Mouse (Mus musculus): Measurements from ENCODE around the gene Bckdhb. TPM values are rescaled to one million over a fixed set of nuclear protein-coding genes. Genes with fewer than 3 reads are reported as not detected.
A peak's percentile ranks its signal among the peaks of the same experiment; 100 is the strongest.
"Not testable (repeated sequence)": the region's sequence is repeated elsewhere in the genome, so short reads cannot be mapped to it uniquely, and the experiment has no call there.

Bckdhb gene
- polyA plus RNA-seq, 1 experiment from 2014 or later, result 38.8 TPM

DNA sequence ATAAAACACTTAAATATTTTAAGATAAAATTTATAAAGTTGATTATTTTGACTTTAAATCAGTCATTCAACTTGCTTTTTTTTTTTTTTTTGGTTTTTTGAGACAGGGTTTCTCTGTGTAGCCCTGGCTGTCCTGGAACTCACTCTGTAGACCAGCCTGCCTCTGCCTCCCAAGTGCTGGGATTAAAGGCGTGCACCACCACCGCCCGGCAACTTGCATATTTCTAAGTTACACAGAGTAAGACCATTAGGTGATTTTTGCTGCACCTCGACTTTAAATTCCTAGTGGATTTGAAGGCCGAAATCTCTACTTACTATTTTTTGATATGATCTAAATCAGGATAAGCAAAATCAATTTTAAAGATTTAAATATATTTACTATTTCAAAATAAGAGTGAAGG lies 589 bp upstream of the Bckdhb start:
- Histone ChIP-seq H3K4me1 (peaks cover 6% of the 10 kb centered on the region), H3K4me3 (replicated peaks) (peak overlapping the region; percentile 82), H3K4me2 (replicated peaks) (peak overlapping the region; percentile 70), H3K9me3 (replicated peaks) (no peaks in the 10 kb centered on the region), H3K9ac (no peak overlapping the region), H3K27me3 (0 out of 2 replicates have a peak, but pooled peaks cover 3% of the 10 kb centered on the region), H3K36me3 (no peaks in the 10 kb centered on the region), H3K27ac (replicated peaks) (no peak overlapping the region)
- 80% methylated on average over 5 of the region's 5 CpGs for WGBS
- no peak for ATAC-seq (ENCODE audit: insufficient number of reproducible peaks, low FRiP score, low TSS enrichment, low read depth)

DNA sequence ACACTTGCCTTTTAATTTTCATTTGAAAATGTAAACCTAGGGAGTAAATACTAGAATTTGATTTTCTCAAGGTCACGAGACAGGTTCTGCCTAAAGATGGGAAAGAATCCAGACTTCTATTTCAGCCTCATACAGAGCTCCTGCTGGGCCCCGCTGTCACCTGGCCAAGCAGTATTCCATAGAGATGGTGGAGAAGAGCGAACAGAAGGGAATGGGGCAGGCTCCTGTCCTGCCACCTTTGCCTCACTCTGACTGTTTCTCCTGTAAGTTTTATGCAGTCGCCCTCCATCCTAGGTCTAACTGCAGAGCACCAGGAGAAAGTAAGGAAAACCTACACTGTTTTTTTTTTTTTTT lies 720 bp downstream of the Bckdhb start:
- 0 out of 2 replicates have a peak, but pooled peaks cover 3% of the 10 kb centered on the region for H3K27me3 ChIP-seq
- H3K27ac ChIP-seq (replicated peaks), result no peak overlapping the region
- ATAC-seq (ENCODE audit: insufficient number of reproducible peaks, low FRiP score, low TSS enrichment, low read depth), result no peak
- no peak overlapping the region; the same call in 1 of the 2 replicates for H3K9ac ChIP-seq
- H3K4me2 ChIP-seq (replicated peaks), result peak overlapping the region; percentile 70
- peak overlapping the region; percentile 82 for H3K4me3 ChIP-seq (replicated peaks)
- no peaks in the 10 kb centered on the region for H3K36me3 ChIP-seq
- WGBS, result 53% methylated on average over 4 of the region's 4 CpGs
- peaks cover 6% of the 10 kb centered on the region for H3K4me1 ChIP-seq
- no peaks in the 10 kb centered on the region for H3K9me3 ChIP-seq (replicated peaks)

- peaks cover 6% of the 10 kb centered on the region for H3K4me1 ChIP-seq
- H3K27ac ChIP-seq (replicated peaks), result no peak overlapping the region
- H3K9ac ChIP-seq, result no peak overlapping the region
- H3K27me3 ChIP-seq, result 0 out of 2 replicates have a peak, but pooled peaks cover 3% of the 10 kb centered on the region
- no peaks in the 10 kb centered on the region for H3K36me3 ChIP-seq
- no peak overlapping the region for H3K4me2 ChIP-seq (replicated peaks)
- no peak overlapping the region for H3K4me3 ChIP-seq (replicated peaks)
- ATAC-seq (ENCODE audit: insufficient number of reproducible peaks, low FRiP score, low TSS enrichment, low read depth), result no peak
- WGBS, result 84% methylated on average over 5 of the region's 5 CpGs
- H3K9me3 ChIP-seq (replicated peaks), result no peaks in the 10 kb centered on the region
Observed at GRCm38 (mm10) chr9:83926302-83926701, 1.4 kb downstream of the Bckdhb start.

DNA sequence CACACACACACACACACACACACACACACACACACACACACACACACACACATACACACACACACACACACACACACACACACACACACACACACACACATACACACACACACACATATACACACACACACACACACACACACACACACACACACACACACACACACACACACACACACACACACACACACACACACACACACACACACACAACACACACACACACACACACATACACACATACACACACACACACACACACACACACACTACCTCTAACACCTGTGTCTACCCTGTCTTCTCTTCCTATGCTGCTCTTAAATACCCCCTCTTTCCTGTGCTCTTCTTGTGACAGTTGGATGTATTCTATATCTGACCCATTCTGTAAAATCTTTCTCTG lies 14.6 kb downstream of the Bckdhb start:
- not testable (repeated sequence) for ATAC-seq (ENCODE audit: insufficient number of reproducible peaks, low FRiP score, low TSS enrichment, low read depth); H3K36me3 ChIP-seq; H3K4me3 ChIP-seq (replicated peaks); H3K4me1 ChIP-seq; H3K27me3 ChIP-seq; H3K4me2 ChIP-seq (replicated peaks); H3K9me3 ChIP-seq (replicated peaks); H3K27ac ChIP-seq (replicated peaks); H3K9ac ChIP-seq

- peaks cover 6% of the 10 kb centered on the region; the same call in 1 of the 2 replicates for H3K9me3 ChIP-seq (replicated peaks)
- H3K36me3 ChIP-seq, result no peaks in the 10 kb centered on the region
- no peak overlapping the region for H3K4me2 ChIP-seq (replicated peaks)
- H3K27me3 ChIP-seq, result no peaks in the 10 kb centered on the region
- no peak overlapping the region for H3K4me3 ChIP-seq (replicated peaks)
- no peak overlapping the region for H3K9ac ChIP-seq
- WGBS, result 90% methylated on average over 3 of the region's 3 CpGs
- ATAC-seq (ENCODE audit: insufficient number of reproducible peaks, low FRiP score, low TSS enrichment, low read depth), result no peak
- H3K4me1 ChIP-seq, result no peaks in the 10 kb centered on the region
- H3K27ac ChIP-seq (replicated peaks), result no peak overlapping the region
Observed at GRCm38 (mm10) chr9:83940016-83940415, 15.1 kb downstream of the Bckdhb start.

GRCm38 (mm10) chr9:83940537-83941363 lies 15.8 kb downstream of the Bckdhb start:
- H3K9ac ChIP-seq, result no peak overlapping the region
- no peaks in the 10 kb centered on the region for H3K36me3 ChIP-seq
- 38% methylated on average over 9 of the region's 9 CpGs for WGBS
- ATAC-seq (ENCODE audit: insufficient number of reproducible peaks, low FRiP score, low TSS enrichment, low read depth), result no peak
- no peaks in the 10 kb centered on the region for H3K27me3 ChIP-seq
- no peak overlapping the region for H3K27ac ChIP-seq (replicated peaks)
- H3K4me3 ChIP-seq (replicated peaks), result no peak overlapping the region
- H3K4me1 ChIP-seq, result no peaks in the 10 kb centered on the region
- H3K9me3 ChIP-seq (replicated peaks), result peaks cover 6% of the 10 kb centered on the region; the same call in 1 of the 2 replicates
- H3K4me2 ChIP-seq (replicated peaks), result no peak overlapping the region

DNA sequence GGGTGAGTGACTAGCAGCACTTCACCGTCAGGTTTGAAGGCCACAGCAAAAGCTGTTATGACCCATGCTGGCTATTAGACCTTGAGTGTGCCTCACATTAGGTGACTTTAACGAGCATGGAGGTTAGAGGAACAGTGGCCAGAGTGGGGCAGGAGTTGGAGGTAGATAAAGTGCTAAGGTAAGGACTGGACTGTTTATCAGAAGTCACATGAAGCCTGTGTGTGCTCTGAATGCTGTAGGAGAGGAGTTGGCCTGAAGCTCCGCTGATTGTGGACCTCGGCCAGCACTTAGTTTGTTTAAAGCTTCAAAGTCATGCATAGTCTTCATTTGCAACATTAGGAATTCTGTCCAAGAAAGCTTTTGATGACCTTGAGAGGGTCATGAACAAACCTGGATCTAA lies 26.4 kb downstream of the Bckdhb start:
- H3K36me3 ChIP-seq, result no peaks in the 10 kb centered on the region
- H3K4me2 ChIP-seq (replicated peaks), result no peak overlapping the region
- no peak for ATAC-seq (ENCODE audit: insufficient number of reproducible peaks, low FRiP score, low TSS enrichment, low read depth)
- H3K9me3 ChIP-seq (replicated peaks), result no peaks in the 10 kb centered on the region
- H3K4me3 ChIP-seq (replicated peaks), result no peak overlapping the region
- H3K27ac ChIP-seq (replicated peaks), result no peak overlapping the region
- H3K9ac ChIP-seq, result no peak overlapping the region
- H3K4me1 ChIP-seq, result no peaks in the 10 kb centered on the region
- 93% methylated on average over 4 of the region's 4 CpGs for WGBS
- no peaks in the 10 kb centered on the region for H3K27me3 ChIP-seq

GRCm38 (mm10) chr9:83956632-83957314 lies 31.8 kb downstream of the Bckdhb start:
- no peak overlapping the region for H3K27ac ChIP-seq (replicated peaks)
- no peaks in the 10 kb centered on the region for H3K9me3 ChIP-seq (replicated peaks)
- no peak overlapping the region for H3K4me3 ChIP-seq (replicated peaks)
- WGBS, result 51% methylated on average over 15 of the region's 15 CpGs
- H3K36me3 ChIP-seq, result no peaks in the 10 kb centered on the region
- no peaks in the 10 kb centered on the region for H3K4me1 ChIP-seq
- H3K27me3 ChIP-seq, result no peaks in the 10 kb centered on the region
- H3K4me2 ChIP-seq (replicated peaks), result no peak overlapping the region
- H3K9ac ChIP-seq, result no peak overlapping the region
- peak; percentile 65; the same call in 1 of the 2 replicates for ATAC-seq (ENCODE audit: insufficient number of reproducible peaks, low FRiP score, low TSS enrichment, low read depth)

DNA sequence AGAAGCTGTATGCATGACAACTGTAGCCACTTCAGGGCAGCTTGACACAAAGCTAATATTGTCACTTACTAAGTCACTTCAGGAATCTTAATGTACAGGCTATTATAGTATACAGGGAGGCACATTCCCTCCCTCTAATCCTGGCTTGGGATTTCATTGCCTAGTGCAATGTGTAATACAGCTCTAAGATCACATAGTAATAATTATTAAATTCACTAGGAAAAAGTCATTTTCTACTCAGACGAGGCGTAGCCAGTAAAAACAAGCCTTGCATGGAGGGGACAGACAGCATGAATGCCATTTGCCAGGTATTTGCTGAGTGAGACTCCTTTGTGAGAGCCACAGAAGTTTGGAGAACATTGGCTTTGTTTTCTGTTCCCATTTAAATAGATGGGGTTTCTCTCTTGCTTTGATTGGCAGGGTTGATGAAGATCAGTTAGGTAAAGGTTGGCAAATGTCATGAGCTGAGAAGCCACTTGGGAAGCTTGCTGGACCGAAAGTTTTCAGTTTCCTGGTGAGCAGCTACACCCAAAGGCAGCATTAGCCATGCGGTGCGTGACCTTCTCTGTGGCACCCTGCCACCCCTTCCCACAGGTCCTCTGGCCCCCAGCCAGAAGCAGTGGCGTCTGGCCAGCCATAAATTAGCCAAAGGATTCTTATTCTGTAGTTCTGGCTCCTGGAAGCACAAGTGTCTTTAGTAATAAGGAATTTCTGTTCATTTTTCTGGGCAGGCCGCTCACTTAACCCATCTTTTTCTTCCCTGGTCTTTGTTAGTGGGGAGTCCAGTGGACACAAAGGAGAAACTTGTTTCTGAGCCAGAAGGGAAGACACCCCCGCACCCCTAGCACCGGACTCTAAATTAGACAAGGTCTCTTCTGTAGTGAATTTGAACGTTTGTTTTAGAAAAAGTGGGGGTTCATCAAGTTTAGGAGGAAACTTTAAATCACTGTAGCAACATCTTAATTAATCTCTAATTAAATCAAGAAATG lies 37.4 kb downstream of the Bckdhb start:
- H3K4me2 ChIP-seq (replicated peaks), result no peak overlapping the region
- WGBS, result 61% methylated on average over 10 of the region's 10 CpGs
- no peak overlapping the region for H3K9ac ChIP-seq
- H3K27me3 ChIP-seq, result no peaks in the 10 kb centered on the region
- peak; percentile 47; the same call in 1 of the 2 replicates for ATAC-seq (ENCODE audit: insufficient number of reproducible peaks, low FRiP score, low TSS enrichment, low read depth)
- no peaks in the 10 kb centered on the region for H3K9me3 ChIP-seq (replicated peaks)
- no peak overlapping the region for H3K27ac ChIP-seq (replicated peaks)
- H3K36me3 ChIP-seq, result no peaks in the 10 kb centered on the region
- peaks cover 7% of the 10 kb centered on the region for H3K4me1 ChIP-seq
- H3K4me3 ChIP-seq (replicated peaks), result no peak overlapping the region

DNA sequence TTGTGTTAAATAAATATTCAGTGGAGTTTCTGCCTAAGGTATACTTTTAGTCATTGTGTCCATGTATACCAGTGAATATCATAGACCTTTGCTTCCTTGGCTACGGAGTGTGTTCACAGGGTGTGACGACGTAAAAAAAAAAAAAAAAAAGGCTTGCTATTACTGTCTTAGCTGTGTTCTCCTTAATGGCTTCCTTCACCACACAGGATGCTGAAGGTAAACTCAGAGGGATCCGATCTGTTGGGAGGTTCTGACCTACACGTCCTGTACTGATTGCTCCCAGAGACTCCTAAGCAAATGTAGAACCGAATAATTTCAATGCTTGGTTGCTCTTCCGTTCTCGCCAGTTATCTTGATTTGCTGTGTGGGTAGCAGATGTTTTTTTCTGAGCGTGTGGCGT lies 38.4 kb downstream of the Bckdhb start:
- Histone ChIP-seq H3K27me3 (no peaks in the 10 kb centered on the region), H3K4me3 (replicated peaks) (no peak overlapping the region), H3K4me2 (replicated peaks) (no peak overlapping the region), H3K36me3 (no peaks in the 10 kb centered on the region), H3K9ac (no peak overlapping the region), H3K9me3 (replicated peaks) (no peaks in the 10 kb centered on the region), H3K27ac (replicated peaks) (no peak overlapping the region), H3K4me1 (peaks cover 7% of the 10 kb centered on the region)
- 72% methylated on average over 10 of the region's 10 CpGs for WGBS
- no peak for ATAC-seq (ENCODE audit: insufficient number of reproducible peaks, low FRiP score, low TSS enrichment, low read depth)

DNA sequence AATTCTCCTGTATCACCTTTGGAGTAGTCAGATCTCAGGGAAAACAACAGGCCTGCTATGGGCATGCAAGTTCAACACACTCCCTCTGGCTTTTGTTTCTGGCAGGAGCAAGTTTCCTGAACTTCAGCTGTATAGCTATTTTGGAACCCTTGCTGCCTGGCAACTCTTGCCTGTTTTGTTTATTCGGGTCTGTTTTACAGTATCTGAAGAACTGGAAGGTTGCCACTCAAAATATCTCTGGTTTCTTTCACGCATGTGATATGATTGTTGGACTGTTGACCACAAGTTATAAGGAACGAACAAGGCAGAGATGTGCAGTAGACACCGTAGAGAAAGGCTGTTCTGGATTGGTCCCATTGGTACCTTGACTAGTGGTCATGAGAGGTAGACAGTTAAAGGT lies 39.4 kb downstream of the Bckdhb start:
- Histone ChIP-seq H3K4me2 (replicated peaks) (no peak overlapping the region), H3K36me3 (no peaks in the 10 kb centered on the region), H3K9me3 (replicated peaks) (no peaks in the 10 kb centered on the region), H3K4me1 (peaks cover 7% of the 10 kb centered on the region), H3K27me3 (no peaks in the 10 kb centered on the region), H3K4me3 (replicated peaks) (no peak overlapping the region), H3K27ac (replicated peaks) (no peak overlapping the region), H3K9ac (no peak overlapping the region)
- no peak; the same call in 1 of the 2 replicates for ATAC-seq (ENCODE audit: insufficient number of reproducible peaks, low FRiP score, low TSS enrichment, low read depth)
- WGBS, result 71% methylated on average over 4 of the region's 4 CpGs

Measured in embryonic facial prominence, embryonic 15.5 days (tissue).